Comparison of ENCODE assay signal across 11 mouse cellular contexts in genomic region chr19:52647066-52648046, GRCm38 (mm10).
A peak's percentile ranks its signal among the peaks of the same experiment; 100 is the strongest.
DNase-seq lines count a peak whose midpoint lies in the region; ATAC-seq lines count a peak whose summit lies in the region.
"Had no signal": no experiment of that assay in that cellular context is flagged by ENCODE, and none has a peak within 500 bp of the region (broad histone marks: within the 10 kb centered on the region; RNA-seq: fewer than 3 reads in every experiment).

No protein-coding gene starts in this region.

- no peak overlapping the region for H3K27ac ChIP-seq in hindbrain, embryonic 16.5 days (ENCODE audit: low read depth, low read length)
- H3K27ac ChIP-seq in midbrain, embryonic 15.5 days: peak overlapping the region; percentile 39

- H3K27me3 ChIP-seq in hindbrain, embryonic 16.5 days (replicated peaks; ENCODE audit: control insufficient read depth, insufficient read depth, low read length): no peaks in the 10 kb centered on the region
- H3K27me3 ChIP-seq in midbrain, embryonic 15.5 days (replicated peaks): no peaks in the 10 kb centered on the region

- H3K4me3 ChIP-seq in hindbrain, embryonic 16.5 days (ENCODE audit: low read length): no peak overlapping the region
- no peak overlapping the region for H3K4me3 ChIP-seq in midbrain, embryonic 15.5 days

- H3K9ac ChIP-seq in hindbrain, embryonic 16.5 days (ENCODE audit: low read depth, low read length): no peak overlapping the region
- no peak overlapping the region for H3K9ac ChIP-seq in midbrain, embryonic 15.5 days
- H3K9ac ChIP-seq: lung, embryonic 14.5 days had no signal

- no peak overlapping the region for H3K4me2 ChIP-seq in hindbrain, embryonic 16.5 days (ENCODE audit: low read length)
- peak overlapping the region; percentile 1; the same call in 1 of the 2 replicates for H3K4me2 ChIP-seq in midbrain, embryonic 15.5 days
- H3K4me2 ChIP-seq: lung, embryonic 14.5 days had no signal

- no peaks in the 10 kb centered on the region for H3K9me3 ChIP-seq in hindbrain, embryonic 16.5 days (ENCODE audit: control insufficient read depth, low read length)
- no peaks in the 10 kb centered on the region for H3K9me3 ChIP-seq in midbrain, embryonic 15.5 days

- peaks cover 3% of the 10 kb centered on the region for H3K4me1 ChIP-seq in hindbrain, embryonic 16.5 days (ENCODE audit: control insufficient read depth, insufficient read depth, low read depth, low read length)
- 0 out of 2 replicates have a peak, but pooled peaks cover 6% of the 10 kb centered on the region for H3K4me1 ChIP-seq in midbrain, embryonic 15.5 days

- H3K36me3 ChIP-seq in hindbrain, embryonic 16.5 days (ENCODE audit: control insufficient read depth, insufficient read depth, low read length): no peaks in the 10 kb centered on the region
- H3K36me3 ChIP-seq in midbrain, embryonic 15.5 days (replicated peaks): no peaks in the 10 kb centered on the region

- 46% methylated on average over 17 of the region's 17 CpGs for WGBS in hindbrain, embryonic 16.5 days
- 27% methylated on average over 17 of the region's 17 CpGs for WGBS in midbrain, embryonic 15.5 days

- peak; percentile 65 for ATAC-seq in hindbrain, embryonic 16.5 days
- ATAC-seq in midbrain, embryonic 15.5 days (replicated peaks): peak; percentile 88

- peak; percentile 34 for DNase-seq in embryo, embryonic 11 days
- no peak for DNase-seq in embryo, embryonic 9.5 days (ENCODE audit: extremely low spot score)
- peak; percentile 56 for DNase-seq in brain, embryonic 18.5 days (ENCODE audit: low read depth, low spot score)
- DNase-seq in urinary bladder, postnatal 4 days (ENCODE audit: low spot score in 2 of 2): no peak
- no peak for DNase-seq in adrenal gland, adult 8-10 months
- no peak for DNase-seq in cerebellum, postnatal 4 days (ENCODE audit: low spot score in 2 of 2)
- DNase-seq: adrenal gland, postnatal 14 days; gastrocnemius, postnatal 25 days; lung, embryonic 14.5 days had no signal

Comparison
In these comparisons a context has a peak if more than half of its experiments do, and no peak if none do; other contexts are left out.
1. DNase-seq: peak in embryo, embryonic 11 days (single experiment) and brain, embryonic 18.5 days (single experiment); none in embryo, embryonic 9.5 days (single experiment), urinary bladder, postnatal 4 days (0 of 2), adrenal gland, adult 8-10 months (single experiment) and cerebellum, postnatal 4 days (0 of 2).